Mouse (Mus musculus): ENCODE results near the gene Zp2.

Gene Zp2

GRCm38 (mm10) chr7:120128951-120129350, 16.1 kb downstream of the Zp2 start:
- no peak for DNase-seq

DNA sequence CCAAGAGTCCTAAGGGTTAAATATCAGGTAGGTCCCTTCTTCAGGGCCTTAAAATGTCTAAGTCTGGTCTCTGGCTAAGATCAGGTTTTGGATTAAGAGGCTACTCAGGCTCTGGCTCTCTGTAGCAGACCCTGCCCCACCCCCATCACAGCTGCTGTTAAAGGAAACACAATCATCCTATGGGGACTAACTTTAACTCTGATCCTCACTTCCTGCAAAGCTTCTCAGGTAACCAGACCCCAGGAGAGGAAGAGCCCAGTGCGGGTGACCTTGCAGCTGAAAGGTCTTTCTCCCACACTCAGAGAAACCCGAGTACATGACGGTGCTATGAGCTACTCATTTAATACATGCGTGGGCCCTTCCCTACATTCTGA, 17.4 kb downstream of the Zp2 start:
- DNase-seq: no peak

GRCm38 (mm10) chr7:120126976-120127685, 18.0 kb downstream of the Zp2 start:
- DNase-seq: no peak

DNA sequence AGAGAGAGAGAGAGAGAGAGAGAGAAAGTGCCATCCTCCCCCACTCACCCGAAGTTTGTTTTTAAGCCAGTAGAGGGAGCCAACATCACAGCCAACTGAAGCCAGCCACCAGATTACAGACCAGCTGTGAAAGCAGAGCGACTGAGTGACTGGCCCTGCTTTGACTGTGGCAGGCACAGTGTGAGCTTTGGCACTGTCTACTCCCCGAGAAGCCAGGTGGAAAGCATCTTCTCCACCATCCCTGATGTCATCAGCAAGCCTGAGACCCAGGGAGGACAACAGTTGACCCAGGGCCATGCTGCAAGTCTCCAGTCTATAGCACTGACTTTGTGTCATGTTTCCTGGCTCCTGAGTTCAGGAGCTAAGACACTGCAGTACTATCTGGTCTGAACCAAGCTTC, 20.2 kb downstream of the Zp2 start:
- DNase-seq: peak; percentile 64

- DNase-seq: no peak
Measured at GRCm38 (mm10) chr7:120123776-120124175, 21.3 kb downstream of the Zp2 start.

GRCm38 (mm10) chr7:120117529-120117928, 27.6 kb downstream of the Zp2 start:
- no peak for DNase-seq

GRCm38 (mm10) chr7:120116976-120117375, 28.1 kb downstream of the Zp2 start:
- no peak for DNase-seq

- DNase-seq: no peak
Measured at GRCm38 (mm10) chr7:120109676-120110075, 35.4 kb downstream of the Zp2 start.

- no peak for DNase-seq
Measured at GRCm38 (mm10) chr7:120106356-120106755, 38.7 kb downstream of the Zp2 start.

GRCm38 (mm10) chr7:120104975-120105374, 40.1 kb downstream of the Zp2 start:
- DNase-seq: no peak

GRCm38 (mm10) chr7:120103019-120103567, 42.0 kb downstream of the Zp2 start:
- DNase-seq: peak; percentile 5

GRCm38 (mm10) chr7:120102164-120102972, 42.7 kb downstream of the Zp2 start, which contains the start of gene Tmem159:
TSS of gene Tmem159 (plus strand) at chr7:120102353.
- peak; percentile 51 for DNase-seq

DNA sequence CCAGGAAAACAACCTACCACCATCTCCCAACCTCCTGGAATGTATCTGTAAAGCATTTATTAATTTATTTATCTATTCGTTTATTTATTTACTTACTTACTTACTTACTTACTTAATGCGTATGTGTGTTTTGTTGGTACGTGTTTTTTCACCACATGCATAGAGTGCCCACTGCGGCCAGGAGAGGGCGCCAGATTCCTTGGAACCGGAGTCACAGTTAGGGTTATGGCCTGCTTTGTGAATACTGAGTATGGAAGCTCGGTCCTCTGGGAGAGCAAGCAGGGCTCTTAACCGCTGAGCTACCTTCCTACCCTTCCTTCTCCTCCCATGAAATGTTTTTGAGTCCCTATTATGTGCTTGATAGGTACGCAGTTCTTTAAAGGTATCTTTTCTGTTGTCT, 46.7 kb downstream of the Zp2 start:
- peak; percentile 68 for DNase-seq

DNA sequence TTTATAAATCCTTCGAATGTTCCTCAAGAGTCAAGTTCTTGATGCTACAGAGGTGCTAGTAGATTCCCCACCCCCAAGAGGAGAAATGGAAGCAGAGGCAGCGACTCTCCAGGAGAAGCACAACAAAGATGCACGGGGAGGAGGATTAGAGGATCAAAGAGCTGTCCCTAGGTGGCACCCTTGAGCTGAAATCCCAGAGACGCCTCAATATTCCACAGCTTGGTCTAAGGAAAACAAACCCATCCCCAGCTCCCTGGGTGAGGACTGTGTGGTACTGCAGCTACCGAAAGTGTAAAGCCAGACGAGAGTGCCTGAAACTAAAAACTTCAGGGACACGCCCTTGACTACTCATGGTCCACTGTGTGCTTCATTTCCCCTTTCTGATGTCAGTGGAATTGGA, 47.2 kb downstream of the Zp2 start:
- DNase-seq: peak; percentile 62

- no peak for DNase-seq
Measured at GRCm38 (mm10) chr7:120095180-120095579, 49.9 kb downstream of the Zp2 start, which contains the start of gene Dnah3. TSS of gene Dnah3 (minus strand) at chr7:120095280.

DNA sequence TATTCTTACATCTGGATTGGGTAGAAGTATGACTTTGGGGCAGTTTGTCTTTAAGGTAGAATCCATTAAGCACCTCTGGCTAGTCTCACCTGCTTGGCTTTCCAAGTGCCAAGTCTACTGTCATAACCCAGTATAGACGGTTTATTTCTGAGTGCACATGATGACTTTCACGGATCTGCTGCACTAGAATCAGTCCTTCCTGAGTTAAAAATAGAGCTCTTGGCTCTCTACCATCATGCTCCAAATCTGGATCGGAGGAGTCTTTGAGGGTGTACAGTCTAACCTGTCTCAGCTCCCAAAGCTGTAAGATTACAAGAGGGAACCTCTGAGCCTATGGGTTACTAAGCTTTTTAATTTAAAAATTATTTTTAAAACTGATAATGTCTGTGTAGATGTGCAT, 50.9 kb downstream of the Zp2 start:
- no peak for DNase-seq

DNA sequence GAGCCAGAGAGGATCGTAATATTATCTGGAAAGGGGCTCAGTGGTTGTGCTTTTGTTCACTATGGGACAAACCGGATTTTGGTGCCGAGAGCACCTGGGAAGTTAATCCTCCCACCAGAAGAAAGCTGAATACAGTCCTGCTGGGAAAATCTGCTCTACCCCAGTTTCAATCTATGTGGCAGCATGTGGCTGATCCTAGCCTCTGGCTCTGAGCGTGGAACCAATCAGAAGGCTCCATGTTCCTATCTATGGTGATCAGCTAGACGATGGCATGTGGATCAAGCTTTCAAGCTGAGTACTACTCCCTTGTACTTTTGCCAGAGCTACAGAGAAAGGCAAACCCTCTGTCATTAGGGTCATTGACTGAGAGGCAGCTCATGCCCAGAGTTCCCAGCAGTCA, 52.1 kb downstream of the Zp2 start:
- no peak for DNase-seq

GRCm38 (mm10) chr7:120080177-120080576, 64.9 kb downstream of the Zp2 start:
- no peak for DNase-seq

All from right cerebral cortex, postnatal 4 days (tissue).